Mouse (Mus musculus): ENCODE measurements around the gene 1700019D03Rik.

GRCm38 (mm10) chr1:53061340-53061739 is 41.4 kb upstream of the 1700019D03Rik start, which contains the start of gene Mstn:
- TF ChIP-seq POLR2A (IDR thresholded peaks at IDR 0.05; ENCODE audit: insufficient read length, low read depth) (no peak), USF1 (IDR thresholded peaks at IDR 0.05; ENCODE audit: low read depth) (no peak), MYOD1 (IDR thresholded peaks at IDR 0.05; ENCODE audit: control insufficient read depth in 1 of 3, insufficient read length in 2 of 3, low read depth in 2 of 3) (no peak), POLR2AphosphoS2 (IDR thresholded peaks at IDR 0.05; ENCODE audit: insufficient read length, low read depth) (no peak)
